Mouse (Mus musculus) hindbrain, embryonic 12.5 days (tissue): ENCODE data around the gene Lrrc26. TPM values are rescaled to one million over a fixed set of nuclear protein-coding genes. Genes with fewer than 3 reads are reported as not detected.

Source experiments
- ATAC-seq: fragments of 200-750 bp; cut with Nextera tagmentation; 2 replicates; pipeline ENCODE4 v1.8.0; 2017; ENCODE audit warnings: moderate TSS enrichment; ENCODE audit not compliant: low FRiP score
- H3K27ac ChIP-seq: fragments of 300-500 bp; sonication (generic); 2 replicates; pipeline ENCODE4 v1.5.1; 2016; ENCODE audit warnings: mild to moderate bottlenecking
- H3K27me3 ChIP-seq: fragments of 300-500 bp; sonication (generic); 2 replicates; pipeline ENCODE4 v1.6.1; 2016; ENCODE audit warnings: mild to moderate bottlenecking
- H3K36me3 ChIP-seq: fragments of 300-500 bp; sonication (generic); 2 replicates; pipeline ENCODE4 v1.6.1; 2016; ENCODE audit warnings: mild to moderate bottlenecking
- H3K4me1 ChIP-seq: fragments of 300-500 bp; sonication (generic); 2 replicates; pipeline ENCODE4 v1.6.1; 2016
- H3K4me2 ChIP-seq: fragments of 300-500 bp; sonication (generic); replicated peaks from 2 replicates; pipeline ENCODE4 v1.6.1; 2016; ENCODE audit warnings: mild to moderate bottlenecking
- H3K4me3 ChIP-seq: fragments of 300-500 bp; sonication (generic); 2 replicates; pipeline ENCODE4 v1.5.1; 2016; ENCODE audit warnings: mild to moderate bottlenecking
- H3K9ac ChIP-seq: fragments of 300-500 bp; sonication (generic); 2 replicates; pipeline ENCODE4 v1.6.1; 2016; ENCODE audit warnings: mild to moderate bottlenecking, moderate library complexity
- H3K9me3 ChIP-seq: fragments of 300-500 bp; sonication (generic); replicated peaks from 2 replicates; pipeline ENCODE4 v1.6.1; 2016; ENCODE audit warnings: mild to moderate bottlenecking
- WGBS: fragments of 180-500 bp; shearing (Covaris S2); methylation state at CpG from one replicate; pipeline ENCODE4 v1.1.7; 2016; 5-methylcytosine and 5-hydroxymethylcytosine counted together
- polyA plus RNA-seq: library from polyadenylated mRNA; unstranded; fragments of >200 nt; fragmentation: Nextera tagmentation; extraction: Ambion mirVana; gene quantifications from 2 replicates; pipeline ENCODE4 v1.2.1, GENCODE M21; 2016

Gene Lrrc26
- polyA plus RNA-seq, 1 experiment from 2014 or later = not detected

DNA sequence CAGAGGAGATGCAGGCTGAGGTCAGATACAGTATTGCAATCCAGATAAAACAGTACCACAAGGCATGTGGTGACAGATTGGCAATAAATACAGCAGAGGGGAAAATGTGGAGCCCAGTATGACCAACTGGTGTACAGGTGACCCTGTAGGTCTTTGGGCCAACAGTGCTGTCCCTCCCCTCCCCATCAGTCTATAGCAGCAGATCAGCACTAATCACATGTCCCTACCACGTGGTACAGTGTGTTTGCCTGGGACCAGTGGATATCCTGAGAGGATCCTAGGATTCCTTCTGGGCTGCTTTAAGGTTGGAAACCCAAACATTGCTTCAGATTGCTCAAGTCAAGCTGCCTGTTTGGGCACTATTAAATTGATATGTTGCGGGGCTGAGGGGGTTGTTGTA, 43.9 kb downstream of the Lrrc26 start:
- Histone ChIP-seq H3K4me1 (peaks cover 20% of the 10 kb centered on the region), H3K9me3 (no peaks in the 10 kb centered on the region), H3K4me3 (peak overlapping the region; percentile 88), H3K36me3 (peaks cover 47% of the 10 kb centered on the region), H3K9ac (peak overlapping the region; percentile 92), H3K27ac (no peak overlapping the region), H3K4me2 (peak overlapping the region; percentile 94), H3K27me3 (no peaks in the 10 kb centered on the region)
- ATAC-seq = no peak
- 78% methylated on average over 2 of the region's 2 CpGs for WGBS

DNA sequence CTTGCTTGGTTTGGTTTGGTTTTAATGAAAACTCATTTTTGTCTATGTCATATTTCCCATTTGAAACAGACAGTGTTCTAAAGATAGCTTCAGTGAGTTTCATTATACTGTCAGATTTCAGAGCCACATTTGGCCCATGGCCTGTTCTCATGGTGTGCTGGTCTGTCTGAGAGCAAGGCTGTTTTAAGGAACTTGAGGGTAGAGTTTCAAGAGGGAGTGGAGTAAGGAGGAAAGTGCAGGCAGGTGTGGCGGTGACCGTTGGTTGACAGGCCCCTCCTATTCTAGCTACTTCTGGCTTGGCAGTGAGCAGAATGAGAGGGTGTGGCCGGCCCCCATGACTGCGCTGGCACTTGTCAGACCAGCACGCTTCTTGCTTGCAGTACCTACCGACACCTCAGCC, 48.6 kb downstream of the Lrrc26 start:
- WGBS = 92% methylated on average over 6 of the region's 6 CpGs
- Histone ChIP-seq H3K9me3 (no peaks in the 10 kb centered on the region), H3K4me3 (no peak overlapping the region), H3K4me1 (peaks cover 10% of the 10 kb centered on the region), H3K4me2 (no peak overlapping the region), H3K9ac (no peak overlapping the region), H3K36me3 (peaks cover 87% of the 10 kb centered on the region), H3K27me3 (no peaks in the 10 kb centered on the region), H3K27ac (no peak overlapping the region)
- ATAC-seq = no peak

Other genes with a start within 250 kb of the Lrrc26 start
- 108 and 115 TPM in 2 replicates for gene Nsmf, start 235.6 kb upstream of the Lrrc26 start, polyA plus RNA-seq
- gene Entpd8, start 209.6 kb upstream of the Lrrc26 start, polyA plus RNA-seq = not detected in 2 replicates
- gene Noxa1, start 194.8 kb upstream of the Lrrc26 start, polyA plus RNA-seq = 0.14 and 0.22 TPM in 2 replicates
- 70.9 and 76.4 TPM in 2 replicates for gene Nrarp, start 109.2 kb upstream of the Lrrc26 start, polyA plus RNA-seq
- gene Tor4a, start 93.0 kb upstream of the Lrrc26 start, polyA plus RNA-seq = 1.8 and 2.4 TPM in 2 replicates
- 107 and 117 TPM in 2 replicates for gene Nelfb, start 78.4 kb upstream of the Lrrc26 start, polyA plus RNA-seq
- gene Stpg3, start 75.3 kb upstream of the Lrrc26 start, polyA plus RNA-seq = not detected in 2 replicates
- gene Fam166a, start 71.2 kb upstream of the Lrrc26 start, polyA plus RNA-seq = 0.19 TPM in 1 of 2 replicates, not detected in the other
- gene Tubb4b, start 65.2 kb upstream of the Lrrc26 start, polyA plus RNA-seq = 391 and 416 TPM in 2 replicates
- gene Slc34a3, start 55.6 kb upstream of the Lrrc26 start, polyA plus RNA-seq = not detected in 2 replicates
- gene Rnf224, start 53.1 kb upstream of the Lrrc26 start, polyA plus RNA-seq = not detected in 2 replicates
- gene Rnf208, start 47.7 kb upstream of the Lrrc26 start, polyA plus RNA-seq = 37.8 and 40.5 TPM in 2 replicates
- gene Cysrt1, start 47.5 kb upstream of the Lrrc26 start, polyA plus RNA-seq = not detected in 2 replicates
- gene AL732309.1, start 43.1 kb upstream of the Lrrc26 start, polyA plus RNA-seq = 3.5 and 6.2 TPM in 2 replicates
- 16.5 and 18.6 TPM in 2 replicates for gene Tmem203, start 34.5 kb upstream of the Lrrc26 start, polyA plus RNA-seq
- 13.2 and 14.9 TPM in 2 replicates for gene Tprn, start 27.3 kb upstream of the Lrrc26 start, polyA plus RNA-seq
- gene Ssna1, start 17.5 kb upstream of the Lrrc26 start, polyA plus RNA-seq = 195 and 201 TPM in 2 replicates
- gene Anapc2, start 17.4 kb upstream of the Lrrc26 start, polyA plus RNA-seq = 147 and 152 TPM in 2 replicates
- not detected in 2 replicates for gene Tmem210, start 1.8 kb upstream of the Lrrc26 start, polyA plus RNA-seq
- 6.3 and 6.9 TPM in 2 replicates for gene Grin1, start 29.3 kb downstream of the Lrrc26 start, polyA plus RNA-seq
- 73.5 and 78.8 TPM in 2 replicates for gene Man1b1, start 42.4 kb downstream of the Lrrc26 start, polyA plus RNA-seq
- 21.9 and 23.5 TPM in 2 replicates for gene Dpp7, start 66.4 kb downstream of the Lrrc26 start, polyA plus RNA-seq
- gene Uap1l1, start 75.8 kb downstream of the Lrrc26 start, polyA plus RNA-seq = 5.7 and 7.9 TPM in 2 replicates
- gene Sapcd2, start 82.4 kb downstream of the Lrrc26 start, polyA plus RNA-seq = 31.9 and 41.4 TPM in 2 replicates
- 0.22 and 0.46 TPM in 2 replicates for gene Entpd2, start 106.0 kb downstream of the Lrrc26 start, polyA plus RNA-seq
- gene Npdc1, start 109.4 kb downstream of the Lrrc26 start, polyA plus RNA-seq = 216 and 225 TPM in 2 replicates
- 0.53 TPM in 1 of 2 replicates, not detected in the other for gene Fut7, start 133.4 kb downstream of the Lrrc26 start, polyA plus RNA-seq
- 10.1 and 10.6 TPM in 2 replicates for gene Abca2, start 138.8 kb downstream of the Lrrc26 start, polyA plus RNA-seq
- 2.3 and 2.4 TPM in 2 replicates for gene Clic3, start 166.9 kb downstream of the Lrrc26 start, polyA plus RNA-seq
- 41.6 and 49.4 TPM in 2 replicates for gene Paxx, start 171.2 kb downstream of the Lrrc26 start, polyA plus RNA-seq
- gene Ptgds, start 180.1 kb downstream of the Lrrc26 start, polyA plus RNA-seq = 2.8 and 3.0 TPM in 2 replicates
- not detected in 2 replicates for gene Lcn12, start 204.0 kb downstream of the Lrrc26 start, polyA plus RNA-seq
- gene Fbxw5, start 210.8 kb downstream of the Lrrc26 start, polyA plus RNA-seq = 106 and 116 TPM in 2 replicates
- 4.8 and 6.0 TPM in 2 replicates for gene C8g, start 211.8 kb downstream of the Lrrc26 start, polyA plus RNA-seq